Mouse (Mus musculus) adrenal gland, postnatal 4 days (tissue): Measurements from ENCODE around the gene Smu1. TPM values are rescaled to one million over a fixed set of nuclear protein-coding genes. Genes with fewer than 3 reads are reported as not detected.

ENCODE experiments used
- microRNA-seq: library from miRNA; unstranded; fragments of <30 nt; microRNA quantifications from one replicate; pipeline ENCODE4 v1.2.0, GENCODE M21; 2021
- total RNA-seq, 2 experiments: library from RNA; stranded (reverse); gene quantifications; 2 replicates each; pipeline ENCODE4 v1.2.3; 2021

Gene Smu1
- total RNA-seq, 2 experiments from 2014 or later = 75.6 to 78.8 TPM

Small RNAs within 50 kb of the gene (microRNA-seq; reads per million reads assigned to microRNA genes)
- not detected for gene Mir207

Other genes starting within 250 kb of the Smu1 start
- 10 to 100 TPM; 23.4 to 25.6 TPM for gene Aptx, start 54.7 kb downstream of the Smu1 start, total RNA-seq
- gene Dnaja1, start 35.8 kb downstream of the Smu1 start, total RNA-seq = 100 to 1,000 TPM; 227 to 253 TPM
- gene B4galt1, start 96.1 kb upstream of the Smu1 start, total RNA-seq = 10 to 100 TPM; 90.1 to 98.1 TPM
- 10 to 100 TPM; 14.6 to 17.7 TPM for gene Spink4, start 162.1 kb upstream of the Smu1 start, total RNA-seq
- gene Bag1, start 190.4 kb upstream of the Smu1 start, total RNA-seq = 100 to 1,000 TPM; 225 to 228 TPM
- 10 to 100 TPM; 69.0 to 76.8 TPM for gene Chmp5, start 190.5 kb upstream of the Smu1 start, total RNA-seq
- gene Nfx1, start 213.0 kb upstream of the Smu1 start, total RNA-seq = 100 to 1,000 TPM; 107 to 110 TPM